Mouse (Mus musculus): ENCODE data around the gene Rab38. TPM values are rescaled to one million over a fixed set of nuclear protein-coding genes. Genes with fewer than 3 reads are reported as not detected.

The Rab38 gene
- total and polyA plus RNA-seq, 3 experiments, result not detected

Other genes starting within 250 kb of the Rab38 start
- 84.8 and 119 TPM in 2 replicates for gene Ctsc, start 152.2 kb upstream of the Rab38 start, total RNA-seq (2012; rRNA removed)
- 261 and 286 TPM in 2 replicates for gene Ctsc, start 152.2 kb upstream of the Rab38 start, total RNA-seq (2014; rRNA removed)
- 191 and 207 TPM in 2 replicates for gene Ctsc, start 152.2 kb upstream of the Rab38 start, polyA plus RNA-seq (2012; ENCODE audit: insufficient read length, low read depth)